Mouse (Mus musculus) cerebellum, adult 11-12 months (tissue): ENCODE measurements around the gene Pias3.
"Not testable (repeated sequence)": the region's sequence is repeated elsewhere in the genome, so short reads cannot be mapped to it uniquely, and the experiment has no call there.

Experiments used
- DNase-seq: peaks from one replicate; pipeline ENCODE4 v3.0.0; 2022

The Pias3 gene

GRCm38 (mm10) chr3:96696198-96696765 lies at the start of gene Pias3:
Gene Pias3, plus strand, starts transcription at chr3:96696384.
- DNase-seq: peak; percentile 58

- DNase-seq: no peak
Measured at GRCm38 (mm10) chr3:96647365-96647764, 48.8 kb upstream of the Pias3 start.

- no peak for DNase-seq
Measured at GRCm38 (mm10) chr3:96660901-96661300, 35.3 kb upstream of the Pias3 start.

- peak; percentile 36 for DNase-seq
Measured at GRCm38 (mm10) chr3:96662731-96663316, 33.4 kb upstream of the Pias3 start.

GRCm38 (mm10) chr3:96663432-96664239 lies 32.5 kb upstream of the Pias3 start:
- peak; percentile 86 for DNase-seq

- DNase-seq: not testable (repeated sequence)
Measured at GRCm38 (mm10) chr3:96665732-96666363, 30.3 kb upstream of the Pias3 start.

- DNase-seq: no peak
Measured at GRCm38 (mm10) chr3:96666916-96667315, 29.3 kb upstream of the Pias3 start.

- no peak for DNase-seq
Measured at GRCm38 (mm10) chr3:96667316-96667715, 28.9 kb upstream of the Pias3 start.

- DNase-seq: no peak
Measured at GRCm38 (mm10) chr3:96668424-96669067, 27.6 kb upstream of the Pias3 start.

GRCm38 (mm10) chr3:96669727-96670468 lies 26.3 kb upstream of the Pias3 start, which contains the start of gene Ankrd35:
Gene Ankrd35, plus strand, starts transcription at chr3:96670131.
- peak; percentile 87 for DNase-seq

GRCm38 (mm10) chr3:96671519-96671918 lies 24.7 kb upstream of the Pias3 start:
- no peak for DNase-seq

GRCm38 (mm10) chr3:96673514-96673913 lies 22.7 kb upstream of the Pias3 start:
- no peak for DNase-seq

GRCm38 (mm10) chr3:96674442-96674841 lies 21.7 kb upstream of the Pias3 start:
- no peak for DNase-seq

GRCm38 (mm10) chr3:96675171-96675570 lies 21.0 kb upstream of the Pias3 start:
- no peak for DNase-seq

- no peak for DNase-seq
Measured at GRCm38 (mm10) chr3:96675690-96676089, 20.5 kb upstream of the Pias3 start.

- no peak for DNase-seq
Measured at GRCm38 (mm10) chr3:96678456-96678855, 17.7 kb upstream of the Pias3 start.

- DNase-seq: no peak
Measured at GRCm38 (mm10) chr3:96679159-96679674, 17.0 kb upstream of the Pias3 start.

GRCm38 (mm10) chr3:96680269-96680956 lies 15.8 kb upstream of the Pias3 start:
- DNase-seq: no peak

- DNase-seq: no peak
Measured at GRCm38 (mm10) chr3:96683496-96683895, 12.7 kb upstream of the Pias3 start.

GRCm38 (mm10) chr3:96684151-96684821 lies 11.9 kb upstream of the Pias3 start:
- no peak for DNase-seq

- DNase-seq: no peak
Measured at GRCm38 (mm10) chr3:96684822-96685156, 11.4 kb upstream of the Pias3 start.
